Mouse (Mus musculus) mesoderm, embryonic 11.5 days (tissue): ENCODE results near the gene Irx6.
A peak's percentile ranks its signal among the peaks of the same experiment; 100 is the strongest.

Source experiments
- DNase-seq: peaks from one replicate; pipeline ENCODE4 v3.0.0-alpha.2; 2012; ENCODE audit warnings: low read depth, low spot score

Gene Irx6

GRCm38 (mm10) chr8:92721936-92722321, 47.8 kb downstream of the Irx6 start:
- no peak for DNase-seq

DNA sequence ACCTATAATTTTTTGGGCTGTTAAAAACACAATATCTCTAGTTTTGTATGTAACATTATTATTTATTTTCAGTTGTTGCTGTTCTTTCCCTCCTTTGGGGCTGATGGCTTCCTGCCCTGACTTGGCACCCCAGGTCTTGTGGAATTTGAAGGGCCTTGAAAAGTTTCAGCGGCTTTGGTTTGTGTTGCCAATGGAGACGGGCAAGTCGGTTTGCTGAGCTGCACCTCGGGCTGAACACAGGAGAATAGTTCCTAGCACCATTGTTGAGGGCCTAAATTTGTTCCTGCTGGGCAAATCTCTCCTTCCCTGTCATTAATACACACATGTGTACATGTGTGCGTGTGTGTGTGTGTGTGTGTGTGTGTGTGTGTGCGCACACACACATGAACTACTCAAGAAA, 49.2 kb downstream of the Irx6 start:
- no peak for DNase-seq

DNA sequence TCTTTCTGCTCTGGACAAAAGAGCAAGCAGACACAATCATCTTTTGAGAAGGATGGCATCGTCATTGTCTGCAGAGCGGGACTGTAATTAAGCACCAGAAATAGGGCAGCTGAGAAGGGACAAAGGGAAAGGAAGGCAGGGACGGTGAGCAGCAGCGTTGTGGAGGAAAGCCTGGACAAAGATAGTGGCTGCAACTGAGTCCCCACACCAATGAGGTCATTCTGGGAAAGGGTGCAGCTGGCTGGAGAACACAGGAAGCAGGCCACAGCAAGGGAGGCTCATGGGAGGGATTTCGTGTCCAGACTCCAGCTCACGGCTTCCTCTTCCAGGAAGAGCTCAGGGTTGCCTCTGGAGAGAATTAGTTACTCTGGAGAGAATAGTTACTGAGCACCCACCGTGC, 49.9 kb downstream of the Irx6 start:
- DNase-seq, result peak; percentile 31

DNA sequence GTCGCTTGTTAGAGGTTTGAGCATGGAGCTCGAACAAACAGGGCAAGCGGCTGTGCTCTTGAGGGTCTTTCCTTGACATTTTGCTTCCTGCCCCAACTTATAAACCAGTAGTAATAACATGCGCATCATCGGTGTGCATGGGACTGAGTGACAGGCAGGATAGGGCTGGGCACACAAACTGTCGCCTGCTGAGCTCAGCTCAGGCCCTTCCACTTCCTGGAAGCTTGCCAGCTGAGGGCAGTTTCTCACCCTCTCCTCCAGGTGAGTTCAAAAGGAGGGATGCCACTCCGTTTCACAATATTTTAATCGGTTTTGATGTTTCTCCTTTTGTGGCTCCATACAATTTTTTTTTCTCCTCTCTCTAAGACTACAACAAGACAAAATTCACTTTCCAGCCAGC, 50.3 kb downstream of the Irx6 start:
- no peak for DNase-seq
